Mouse (Mus musculus): ENCODE measurements around the gene Zfp286.

Gene Zfp286

DNA sequence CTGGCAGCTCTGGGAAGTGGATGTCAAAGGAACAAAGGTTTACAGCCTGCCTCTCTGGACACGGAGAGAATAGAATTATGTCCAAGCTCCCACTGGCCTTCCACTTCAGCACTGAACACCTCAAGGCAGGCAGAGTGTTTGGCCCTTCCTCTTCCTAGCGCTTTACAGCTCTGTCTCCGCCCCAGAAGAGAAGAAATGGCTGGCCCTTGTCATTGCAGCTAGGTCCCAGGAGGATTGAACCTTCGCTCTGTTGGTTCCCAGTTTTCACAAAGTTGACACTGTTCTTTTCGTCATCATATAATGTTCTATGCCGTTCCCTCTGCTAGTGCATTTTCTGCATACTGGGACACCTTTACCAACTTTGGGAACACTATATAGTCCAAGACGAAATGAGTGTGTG, 81.0 kb downstream of the Zfp286 start:
- no peak for DNase-seq (ENCODE audit: extremely low read depth, low read depth, low spot score)

- DNase-seq (ENCODE audit: extremely low read depth, low read depth, low spot score) = no peak
Measured at GRCm38 (mm10) chr11:62706141-62706540, 83.1 kb downstream of the Zfp286 start.

Measured in fat pad, adult 2 months (tissue).